Comparison of ENCODE assay signal across 12 mouse cellular contexts in the genomic region with DNA sequence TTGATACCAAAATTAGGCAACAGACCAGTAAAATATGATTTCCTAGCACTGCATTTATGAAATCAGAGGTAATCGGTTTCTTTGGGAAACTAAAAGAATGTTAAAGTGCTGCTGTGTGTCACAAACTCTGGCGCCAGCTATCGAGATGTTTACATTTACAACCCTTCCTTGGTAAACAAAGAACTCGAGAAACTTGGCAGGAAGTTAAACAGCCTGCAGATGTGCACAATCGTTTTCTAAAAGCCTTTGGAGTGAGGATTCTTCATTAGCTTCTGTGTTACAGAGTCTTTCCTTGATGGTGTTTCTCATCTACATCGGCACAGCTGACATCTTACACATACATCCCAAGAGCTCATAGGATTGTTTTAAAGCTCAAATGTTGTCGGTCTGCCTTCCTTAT.
"Had no signal": no experiment of that assay in that cellular context is flagged by ENCODE, and none has a peak within 500 bp of the region (broad histone marks: within the 10 kb centered on the region; RNA-seq: fewer than 3 reads in every experiment).

No protein-coding gene starts in this region.

- H3K27me3 ChIP-seq: kidney, embryonic 15.5 days; limb, embryonic 13.5 days; liver, embryonic 15.5 days; midbrain, embryonic 13.5 days; neural tube, embryonic 15.5 days had no signal

- H3K27ac ChIP-seq: kidney, embryonic 15.5 days; limb, embryonic 13.5 days; liver, embryonic 15.5 days; midbrain, embryonic 13.5 days; neural tube, embryonic 15.5 days had no signal

- ATAC-seq: hindbrain, embryonic 16.5 days; inflammation-experienced regulatory T-cells, adult 6 months; midbrain, embryonic 13.5 days had no signal

- H3K4me2 ChIP-seq: kidney, embryonic 15.5 days; limb, embryonic 13.5 days; liver, embryonic 11.5 days; liver, embryonic 15.5 days; midbrain, embryonic 13.5 days; neural tube, embryonic 15.5 days had no signal

- DNase-seq: kidney, adult 2 months; left cerebral cortex, postnatal 4 days; thymus, adult 2 months; thymus, postnatal 25 days had no signal

- H3K9ac ChIP-seq: kidney, embryonic 15.5 days; limb, embryonic 13.5 days; liver, embryonic 15.5 days; midbrain, embryonic 13.5 days; neural tube, embryonic 15.5 days had no signal

- H3K4me1 ChIP-seq: kidney, embryonic 15.5 days; limb, embryonic 13.5 days; liver, embryonic 15.5 days; midbrain, embryonic 13.5 days; neural tube, embryonic 15.5 days had no signal

- H3K36me3 ChIP-seq: kidney, embryonic 15.5 days; limb, embryonic 13.5 days; liver, embryonic 15.5 days; midbrain, embryonic 13.5 days; neural tube, embryonic 15.5 days had no signal

- H3K9me3 ChIP-seq: kidney, embryonic 15.5 days; limb, embryonic 13.5 days; liver, embryonic 15.5 days; midbrain, embryonic 13.5 days; neural tube, embryonic 15.5 days had no signal

- H3K4me3 ChIP-seq: kidney, embryonic 15.5 days; limb, embryonic 13.5 days; liver, embryonic 15.5 days; midbrain, embryonic 13.5 days; neural tube, embryonic 15.5 days had no signal
